Mouse (Mus musculus) megakaryocyte, embryonic 14.5 days (primary cell): Measurements from ENCODE around the gene Dnm2. TPM values are rescaled to one million over a fixed set of nuclear protein-coding genes. Genes with fewer than 3 reads are reported as not detected.

Experiments
- H3K27me3 ChIP-seq: replicated peaks from 2 replicates; pipeline ENCODE3; 2012; ENCODE audit warnings: inconsistent platforms
- H3K36me3 ChIP-seq: replicated peaks from 2 replicates; pipeline ENCODE3; 2012; ENCODE audit warnings: low read length, inconsistent platforms, mixed read lengths
- H3K4me1 ChIP-seq: 2 replicates; pipeline ENCODE4 v1.6.1; 2012; ENCODE audit warnings: inconsistent platforms
- H3K4me3 ChIP-seq: replicated peaks from 2 replicates; pipeline ENCODE3; 2012; ENCODE audit warnings: moderate library complexity, mild to moderate bottlenecking, inconsistent platforms
- H3K9me3 ChIP-seq: 2 replicates; pipeline ENCODE4 v1.6.1; 2012; ENCODE audit warnings: inconsistent platforms
- FLI1 ChIP-seq: IDR thresholded peaks from 2 replicates; pipeline ENCODE4 v1.6.1; 2012; ENCODE audit warnings: low read length, inconsistent platforms, mixed read lengths
- GATA1 ChIP-seq: IDR thresholded peaks from 3 replicates; pipeline ENCODE4 v1.6.1; 2012; ENCODE audit warnings: mixed read lengths, low read length, inconsistent platforms, borderline replicate concordance
- polyA plus RNA-seq: library from polyadenylated mRNA; stranded (reverse); fragments of >175 nt; gene quantifications from 2 replicates; pipeline ENCODE4 v1.2.3, GENCODE M21; 2012; ENCODE audit warnings: low replicate concordance; ENCODE audit not compliant: insufficient read depth

Dnm2 gene
- polyA plus RNA-seq, 1 experiment: 714 TPM

GRCm38 (mm10) chr9:21439914-21440313, 15.2 kb downstream of the Dnm2 start:
- no peaks in the 10 kb centered on the region for H3K27me3 ChIP-seq
- peaks cover 93% of the 10 kb centered on the region for H3K4me1 ChIP-seq
- no peaks in the 10 kb centered on the region for H3K9me3 ChIP-seq
- H3K36me3 ChIP-seq: peaks cover 82% of the 10 kb centered on the region
- TF ChIP-seq GATA1 (no peak), FLI1 (no peak)
- H3K4me3 ChIP-seq: peak overlapping the region; percentile 64

GRCm38 (mm10) chr9:21440387-21440786, 15.7 kb downstream of the Dnm2 start:
- Histone ChIP-seq H3K9me3 (no peaks in the 10 kb centered on the region), H3K36me3 (peaks cover 83% of the 10 kb centered on the region), H3K4me3 (peak overlapping the region; percentile 17), H3K27me3 (no peaks in the 10 kb centered on the region), H3K4me1 (peaks cover 90% of the 10 kb centered on the region)
- no peak for TF ChIP-seq GATA1
- TF ChIP-seq FLI1: no peak

GRCm38 (mm10) chr9:21443853-21444252, 19.1 kb downstream of the Dnm2 start:
- no peaks in the 10 kb centered on the region for H3K27me3 ChIP-seq
- H3K36me3 ChIP-seq: peaks cover 96% of the 10 kb centered on the region
- no peak overlapping the region for H3K4me3 ChIP-seq
- H3K9me3 ChIP-seq: no peaks in the 10 kb centered on the region
- H3K4me1 ChIP-seq: peaks cover 90% of the 10 kb centered on the region
- no peak for TF ChIP-seq FLI1
- TF ChIP-seq GATA1: no peak

GRCm38 (mm10) chr9:21444574-21444973, 19.9 kb downstream of the Dnm2 start:
- TF ChIP-seq GATA1 (no peak), FLI1 (no peak)
- Histone ChIP-seq H3K4me1 (peaks cover 90% of the 10 kb centered on the region), H3K4me3 (no peak overlapping the region), H3K9me3 (no peaks in the 10 kb centered on the region), H3K36me3 (peaks cover 96% of the 10 kb centered on the region), H3K27me3 (no peaks in the 10 kb centered on the region)

- Histone ChIP-seq H3K4me1 (peaks cover 90% of the 10 kb centered on the region), H3K36me3 (peaks cover 97% of the 10 kb centered on the region), H3K27me3 (no peaks in the 10 kb centered on the region), H3K4me3 (no peak overlapping the region), H3K9me3 (no peaks in the 10 kb centered on the region)
- TF ChIP-seq GATA1: no peak
- no peak for TF ChIP-seq FLI1
Observed at GRCm38 (mm10) chr9:21445081-21445744, 20.5 kb downstream of the Dnm2 start.

- TF ChIP-seq FLI1: no peak
- no peak for TF ChIP-seq GATA1
- Histone ChIP-seq H3K36me3 (peaks cover 86% of the 10 kb centered on the region), H3K4me1 (peaks cover 92% of the 10 kb centered on the region)
Observed at GRCm38 (mm10) chr9:21447778-21448177, 23.1 kb downstream of the Dnm2 start.

GRCm38 (mm10) chr9:21449710-21450109, 25.0 kb downstream of the Dnm2 start:
- peak overlapping the region; percentile 60 for H3K4me3 ChIP-seq
- TF ChIP-seq FLI1 (no peak), GATA1 (no peak)
- no peaks in the 10 kb centered on the region for H3K9me3 ChIP-seq
- peaks cover 78% of the 10 kb centered on the region for H3K36me3 ChIP-seq
- no peaks in the 10 kb centered on the region for H3K27me3 ChIP-seq
- peaks cover 96% of the 10 kb centered on the region for H3K4me1 ChIP-seq

More at GRCm38 (mm10) chr9:21447778-21448177, 23.1 kb downstream of the Dnm2 start:
- no peaks in the 10 kb centered on the region for H3K9me3 ChIP-seq
- H3K4me3 ChIP-seq: peak overlapping the region; percentile 51
- H3K27me3 ChIP-seq: no peaks in the 10 kb centered on the region

- Histone ChIP-seq H3K27me3 (no peaks in the 10 kb centered on the region), H3K9me3 (no peaks in the 10 kb centered on the region), H3K36me3 (peaks cover 78% of the 10 kb centered on the region), H3K4me3 (no peak overlapping the region), H3K4me1 (peaks cover 100% of the 10 kb centered on the region)
- no peak for TF ChIP-seq FLI1
- no peak for TF ChIP-seq GATA1
Observed at GRCm38 (mm10) chr9:21450270-21450669, 25.6 kb downstream of the Dnm2 start.

- Histone ChIP-seq H3K27me3 (no peaks in the 10 kb centered on the region), H3K4me1 (peaks cover 100% of the 10 kb centered on the region), H3K36me3 (peaks cover 76% of the 10 kb centered on the region), H3K9me3 (no peaks in the 10 kb centered on the region), H3K4me3 (peak overlapping the region; percentile 85)
- no peak for TF ChIP-seq GATA1
Observed at GRCm38 (mm10) chr9:21451391-21451790, 26.7 kb downstream of the Dnm2 start.

- peak overlapping the region; percentile 85 for H3K4me3 ChIP-seq
- no peaks in the 10 kb centered on the region for H3K9me3 ChIP-seq
- peaks cover 100% of the 10 kb centered on the region for H3K4me1 ChIP-seq
- peaks cover 71% of the 10 kb centered on the region for H3K36me3 ChIP-seq
- TF ChIP-seq GATA1: no peak
- no peaks in the 10 kb centered on the region for H3K27me3 ChIP-seq
Observed at GRCm38 (mm10) chr9:21451870-21452269, 27.2 kb downstream of the Dnm2 start.

- Histone ChIP-seq H3K36me3 (peaks cover 66% of the 10 kb centered on the region), H3K4me1 (peaks cover 100% of the 10 kb centered on the region), H3K27me3 (no peaks in the 10 kb centered on the region), H3K9me3 (no peaks in the 10 kb centered on the region), H3K4me3 (peak overlapping the region; percentile 67)
- no peak for TF ChIP-seq FLI1
Observed at GRCm38 (mm10) chr9:21453003-21453402, 28.3 kb downstream of the Dnm2 start.
